Mouse (Mus musculus) cerebellum, adult 9-10 months (tissue): ENCODE data around the gene Npr1.

Experiments used
- DNase-seq: peaks from one replicate; pipeline ENCODE4 v3.0.0; 2022

Npr1 gene

DNA sequence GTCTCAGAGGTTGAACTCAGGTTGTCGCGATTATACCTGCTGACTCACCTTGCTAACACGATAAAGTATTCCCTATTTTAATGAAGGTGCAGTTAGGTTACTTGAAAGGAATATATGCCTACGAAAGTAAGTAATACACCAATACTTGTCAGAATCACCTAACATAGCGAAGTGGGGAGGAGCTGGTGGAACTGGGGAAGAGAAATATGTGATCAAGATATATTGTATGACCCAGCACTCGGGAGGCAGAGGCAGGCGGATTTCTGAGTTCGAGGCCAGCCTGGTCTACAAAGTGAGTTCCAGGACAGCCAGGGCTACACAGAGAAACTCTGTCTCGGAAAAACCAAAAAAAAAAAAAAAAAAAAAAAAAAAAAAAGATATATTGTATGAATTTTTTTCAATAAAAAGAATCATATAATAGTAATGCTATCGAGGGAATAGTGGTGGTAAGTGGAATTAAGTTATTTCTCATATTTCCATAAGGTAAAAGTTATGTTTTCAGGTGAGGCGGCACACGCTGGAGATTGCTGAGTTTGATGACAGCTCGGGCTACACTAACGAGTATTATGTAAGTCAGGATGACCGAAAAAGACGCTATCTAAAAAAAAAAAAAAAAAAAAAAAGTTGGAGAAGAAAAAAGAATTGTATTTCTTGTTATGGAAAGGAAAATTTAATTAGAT, 9.6 kb upstream of the Npr1 start:
- peak; percentile 65 for DNase-seq

DNA sequence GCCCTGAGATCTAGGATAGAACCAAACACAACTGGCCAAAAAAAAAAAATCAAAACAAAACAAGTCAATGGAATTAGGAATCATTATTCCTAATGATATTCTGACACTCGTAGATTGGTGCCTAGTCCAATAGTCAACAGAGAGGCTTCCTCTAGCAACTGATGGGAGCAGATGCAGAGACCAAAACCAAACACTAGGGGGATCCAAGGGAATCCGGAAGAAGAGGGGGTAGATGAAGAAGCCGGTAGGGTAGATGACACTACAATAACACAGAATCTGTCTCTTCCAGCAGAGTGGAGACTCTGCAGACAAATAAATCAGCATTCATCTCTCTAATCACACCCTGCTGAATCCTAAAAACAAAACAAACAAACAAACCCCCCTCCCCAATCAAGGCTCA, 6.5 kb upstream of the Npr1 start:
- DNase-seq, result no peak

DNA sequence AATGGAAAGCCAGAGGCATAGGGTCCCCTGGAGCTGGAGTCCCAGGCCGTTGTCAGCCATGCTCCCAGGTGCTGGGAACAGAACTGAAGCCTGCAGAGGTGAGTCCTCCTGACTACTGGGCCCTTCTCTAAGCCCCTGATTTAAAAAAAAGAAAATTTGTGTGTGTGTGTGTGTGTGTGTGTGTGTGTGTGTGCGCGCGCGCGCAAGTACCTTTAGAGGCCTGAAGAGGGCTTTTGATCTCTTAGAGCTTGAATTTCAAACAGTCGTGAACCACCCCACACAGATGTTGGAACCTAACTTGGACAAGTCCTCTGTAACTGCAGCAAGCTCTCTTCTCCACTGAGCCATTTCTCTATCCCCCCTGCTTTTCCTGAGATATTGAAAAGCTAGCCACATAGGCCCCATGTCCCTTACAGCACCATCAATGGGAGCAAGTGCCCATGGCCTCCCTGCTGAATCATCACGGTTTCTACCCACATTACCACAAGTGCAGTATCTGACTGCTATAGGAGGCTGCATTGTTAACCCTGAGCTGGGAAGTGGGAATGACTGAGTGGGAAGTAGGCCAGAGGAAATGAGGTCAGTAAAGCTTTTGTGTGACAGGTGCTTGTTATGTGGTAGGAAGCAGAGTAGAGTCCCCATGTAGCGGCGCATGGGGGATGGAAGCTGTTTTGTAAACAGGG, 2.1 kb upstream of the Npr1 start:
- no peak for DNase-seq

DNA sequence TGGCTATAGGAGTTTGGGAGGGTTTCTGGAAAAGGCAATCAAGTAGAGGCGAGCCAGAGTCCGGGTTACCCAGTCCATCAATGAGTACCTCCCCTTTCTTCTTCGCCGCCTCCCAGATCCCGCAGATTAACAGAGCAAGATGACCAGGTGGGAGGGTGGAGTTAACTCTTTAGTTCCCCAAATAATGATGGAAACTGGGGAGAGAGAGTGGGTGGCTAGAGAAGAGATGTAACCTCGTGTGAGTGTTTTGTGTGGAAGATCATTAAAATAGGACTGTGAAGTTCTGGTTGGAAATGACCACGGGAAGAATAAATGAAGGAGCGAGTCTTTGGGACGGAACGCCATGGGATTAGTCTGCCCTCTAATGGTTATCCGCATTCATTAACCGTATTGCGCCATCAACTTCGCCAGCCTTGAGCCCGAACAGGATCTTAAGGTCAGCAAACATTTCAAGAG, 673 bp upstream of the Npr1 start:
- peak; percentile 74 for DNase-seq

DNA sequence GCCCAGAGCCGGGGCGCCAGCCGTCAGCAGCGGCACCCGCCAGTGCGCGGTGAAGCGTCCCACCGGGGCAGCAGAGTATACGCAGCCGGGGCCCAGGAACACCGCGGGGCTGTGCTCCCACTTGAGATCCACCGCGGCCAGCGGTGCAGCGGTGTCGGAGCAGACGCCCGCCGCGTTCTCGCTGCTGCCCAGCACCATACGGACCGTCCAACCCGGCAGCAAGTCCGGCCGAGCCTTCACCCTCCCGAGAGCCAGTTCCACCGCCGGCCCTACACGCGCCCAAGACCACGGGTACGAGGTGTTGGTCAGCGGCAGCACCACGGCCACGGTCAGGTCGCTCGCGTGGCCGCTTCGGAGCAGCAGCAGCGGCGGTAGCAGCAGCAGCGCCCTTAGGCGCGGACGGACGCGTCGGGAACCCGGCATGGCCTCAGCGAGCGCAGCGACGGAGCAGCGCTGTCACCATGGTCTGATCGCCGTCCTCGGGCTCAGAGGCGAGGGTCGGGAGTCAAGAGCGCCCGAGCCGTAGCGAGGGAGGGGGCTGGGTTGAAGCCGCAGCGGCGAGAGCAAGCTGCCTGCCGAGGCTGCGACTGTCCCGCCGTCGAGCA, 483 bp downstream of the Npr1 start:
- no peak for DNase-seq

DNA sequence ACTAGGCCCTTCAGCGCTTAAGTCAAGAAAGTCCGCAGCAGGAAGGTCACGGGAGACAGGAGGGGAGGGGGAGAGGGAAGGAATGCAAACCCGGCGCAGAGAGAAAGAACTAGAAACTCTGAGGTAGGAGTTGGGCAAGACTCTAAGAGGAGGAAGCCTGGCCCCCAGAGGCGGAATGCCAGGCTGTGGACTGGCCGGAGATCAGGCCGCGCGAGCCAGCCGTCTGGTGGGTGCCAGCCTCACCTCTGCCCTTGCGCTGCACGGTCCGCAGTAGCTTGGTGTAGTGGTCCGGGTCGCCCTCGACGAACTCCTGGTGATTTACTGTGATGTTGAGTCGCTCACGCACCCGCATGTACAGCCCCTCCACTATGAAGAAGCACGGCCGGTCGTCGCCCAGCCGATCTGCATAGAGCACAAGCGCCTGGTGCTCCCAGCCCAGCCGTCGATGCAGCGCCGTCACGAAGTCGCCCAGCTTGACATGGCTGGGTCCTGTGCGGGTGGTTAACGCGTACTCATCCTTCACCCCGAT, 1.1 kb downstream of the Npr1 start:
- DNase-seq, result no peak

DNA sequence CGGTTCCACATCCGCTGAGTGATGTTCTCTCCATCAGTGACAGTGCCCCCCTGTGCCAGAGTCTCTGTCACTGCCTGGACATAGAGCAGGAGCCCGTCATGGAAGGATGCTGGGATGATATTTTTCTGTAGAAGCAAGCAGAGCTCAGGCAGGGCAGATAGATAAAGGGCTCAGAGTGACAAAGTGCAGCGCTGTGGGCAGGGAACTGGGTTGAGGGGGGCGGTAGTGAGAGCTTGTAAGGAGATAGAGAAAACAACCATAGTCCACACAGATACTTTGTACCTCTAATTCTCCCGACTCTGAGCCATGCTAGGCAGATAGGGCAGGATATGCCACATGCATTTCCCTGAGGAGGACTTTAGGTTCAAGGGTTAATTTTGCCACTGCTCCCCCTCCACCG, 3.1 kb downstream of the Npr1 start:
- no peak for DNase-seq

DNA sequence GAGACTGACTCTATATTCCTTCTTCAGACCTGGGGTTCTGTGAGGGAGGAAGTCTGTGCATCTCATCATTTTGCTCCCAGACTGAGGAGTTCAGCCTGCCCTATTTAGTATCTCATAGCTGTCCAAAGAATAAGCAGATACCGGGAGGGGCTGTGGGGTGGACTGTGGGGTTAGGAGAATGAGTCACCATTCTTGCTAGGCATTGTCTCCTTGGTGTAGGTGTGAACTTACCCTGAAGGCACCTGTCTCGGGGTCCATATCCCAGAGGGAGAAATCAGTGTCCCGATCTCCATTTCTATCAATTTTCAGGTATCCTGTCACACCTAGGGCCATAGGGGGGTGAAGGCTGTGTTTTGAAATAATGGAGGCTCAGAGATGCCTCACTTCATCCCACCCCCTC, 3.7 kb downstream of the Npr1 start:
- no peak for DNase-seq

DNA sequence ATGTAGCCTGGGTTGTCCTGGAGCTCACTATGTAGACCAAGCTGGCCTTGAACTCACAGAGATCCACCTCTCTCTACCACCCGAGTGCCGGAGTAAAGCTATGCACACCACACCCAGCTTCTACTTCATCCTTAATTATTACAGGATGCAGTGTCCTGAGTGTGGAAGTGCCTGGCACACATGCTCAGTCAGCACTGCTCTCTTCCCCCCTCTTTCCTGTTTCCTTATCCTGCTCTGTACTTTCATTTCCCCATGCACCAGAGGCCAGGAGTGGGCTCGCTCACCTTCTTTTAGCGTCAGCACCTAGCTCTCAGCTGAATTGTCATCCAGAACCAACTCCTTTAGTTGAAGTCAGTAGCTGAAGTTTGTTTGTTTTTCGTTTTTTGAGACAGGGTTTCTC, 5.4 kb downstream of the Npr1 start:
- no peak for DNase-seq

DNA sequence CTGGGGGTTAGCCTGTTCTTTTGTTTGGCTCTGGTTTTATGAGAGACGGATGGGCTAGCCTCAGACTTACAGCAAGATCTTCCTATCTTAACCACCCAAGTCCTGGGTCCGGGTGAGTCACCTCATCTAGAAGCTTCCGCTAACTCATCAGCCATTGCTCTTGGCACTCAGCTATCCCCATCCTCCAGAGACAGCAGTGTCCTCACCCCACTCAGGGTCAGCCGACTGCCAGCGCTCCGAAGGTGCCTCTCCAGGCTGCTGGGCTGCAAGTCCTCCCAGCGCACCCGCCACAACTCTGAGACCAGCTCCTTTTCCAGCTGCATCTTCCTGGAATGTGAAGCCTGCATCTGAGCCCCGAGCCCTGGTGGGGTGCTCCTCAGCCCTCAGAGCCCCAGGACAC, 5.9 kb downstream of the Npr1 start:
- DNase-seq, result no peak

DNA sequence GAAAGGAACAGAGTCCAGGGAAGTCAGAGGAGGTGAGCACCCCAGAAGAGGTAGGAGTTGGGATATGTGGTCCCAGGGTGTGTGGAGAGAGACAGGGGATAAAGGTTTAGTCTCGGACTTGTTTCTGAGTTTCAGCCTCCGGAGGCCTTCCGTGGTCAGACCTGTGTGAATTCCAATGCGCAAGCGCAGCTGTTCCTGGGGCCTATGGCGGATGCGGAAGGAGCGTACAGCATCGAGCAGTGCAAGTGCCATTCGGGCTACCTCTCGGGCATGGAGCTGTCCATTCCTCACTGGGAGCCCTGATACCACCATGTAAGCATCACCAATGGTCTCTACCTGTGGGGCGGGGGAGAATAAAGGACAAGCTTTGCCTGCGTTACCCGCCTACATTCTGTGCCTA, 10.7 kb downstream of the Npr1 start:
- DNase-seq, result no peak

DNA sequence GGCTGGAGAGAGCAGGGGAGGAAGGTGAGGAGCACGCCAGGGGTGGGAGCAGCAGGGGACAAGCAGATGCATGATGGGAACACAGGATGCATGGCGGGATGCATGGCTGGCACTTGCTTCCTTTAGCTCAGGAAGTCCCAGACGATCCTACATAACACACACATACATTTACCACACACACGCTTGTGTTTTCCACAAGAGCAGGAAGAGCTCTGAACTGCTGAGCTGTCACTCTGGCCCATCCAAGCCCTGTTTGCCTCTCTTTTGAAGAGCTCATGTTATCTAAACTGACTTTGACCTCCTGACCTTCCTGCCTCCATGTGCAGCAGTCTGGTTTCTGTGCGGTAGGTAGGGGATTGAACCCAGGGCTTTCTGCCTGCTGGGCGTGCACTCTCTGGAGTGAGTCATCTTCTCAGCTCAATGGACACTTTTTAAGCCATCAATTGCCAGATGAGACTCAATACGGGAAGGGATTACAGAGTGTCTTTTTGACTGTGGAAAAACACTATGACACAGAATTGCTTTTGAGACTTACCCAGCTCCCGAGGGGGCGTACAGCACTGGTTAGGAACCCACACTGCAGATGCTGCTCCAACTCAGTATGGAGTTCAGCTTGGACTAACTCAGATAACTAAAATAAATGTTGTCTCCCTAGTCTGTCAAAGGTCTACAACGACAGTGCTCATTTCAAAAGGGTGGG, 14.1 kb downstream of the Npr1 start:
- DNase-seq, result no peak

DNA sequence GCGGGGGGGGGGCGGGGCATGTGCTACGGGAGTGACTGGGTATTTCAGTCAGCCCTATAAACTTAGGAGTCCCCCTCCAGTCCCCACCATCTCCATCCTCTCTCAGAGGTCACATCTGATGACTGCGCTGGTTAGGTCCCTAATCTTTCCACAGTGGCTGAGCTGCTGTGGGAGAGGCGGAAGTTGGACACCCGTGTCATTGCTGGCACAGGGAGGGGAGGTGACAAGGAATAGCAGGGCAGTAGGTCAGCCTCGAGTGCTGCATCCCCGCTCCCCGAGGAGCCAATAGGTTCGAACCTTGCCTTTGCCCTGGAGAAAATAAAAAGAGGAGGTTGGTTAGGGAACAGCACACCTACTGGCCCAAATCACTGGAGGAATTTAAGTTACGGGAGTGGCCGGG, 14.8 kb downstream of the Npr1 start:
- DNase-seq, result no peak

DNA sequence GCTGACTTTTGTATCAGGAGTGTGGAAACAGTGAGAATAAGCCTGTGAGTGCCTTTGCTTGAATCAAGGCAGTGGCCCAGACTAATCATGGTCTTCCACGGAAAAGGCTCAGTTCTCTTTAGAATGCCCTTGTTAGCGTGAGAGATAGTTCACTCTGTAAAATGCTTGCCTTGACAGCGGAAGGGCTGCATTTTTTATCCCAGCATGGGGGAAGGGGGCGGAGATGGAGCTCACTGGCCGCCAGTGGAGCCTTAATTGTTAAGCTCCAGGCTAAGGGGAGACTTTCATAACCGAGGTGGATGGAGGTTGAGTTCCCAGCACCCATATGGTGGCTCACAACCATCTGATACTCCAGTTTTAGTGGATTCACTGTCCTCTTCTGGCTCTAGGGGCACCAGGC, 17.0 kb downstream of the Npr1 start:
- DNase-seq, result no peak

DNA sequence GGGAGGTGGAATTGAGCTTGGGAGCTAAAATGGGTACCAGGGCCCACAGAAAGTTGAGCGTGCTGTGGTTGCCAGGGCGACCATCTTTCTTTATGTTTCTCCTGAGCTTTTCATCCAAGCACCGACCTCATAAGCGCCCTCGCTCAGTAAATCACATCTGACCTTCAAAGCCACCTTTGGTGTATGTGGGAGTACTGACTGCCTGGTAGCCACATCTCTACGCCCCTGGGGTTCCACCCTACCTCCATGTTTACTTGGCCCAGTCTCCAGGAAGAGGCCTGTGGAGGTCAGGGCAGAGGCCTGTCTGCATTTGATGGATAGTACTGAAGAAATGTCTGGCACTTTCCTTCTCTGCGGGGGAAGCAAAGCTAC, 18.6 kb downstream of the Npr1 start:
- DNase-seq, result no peak

DNA sequence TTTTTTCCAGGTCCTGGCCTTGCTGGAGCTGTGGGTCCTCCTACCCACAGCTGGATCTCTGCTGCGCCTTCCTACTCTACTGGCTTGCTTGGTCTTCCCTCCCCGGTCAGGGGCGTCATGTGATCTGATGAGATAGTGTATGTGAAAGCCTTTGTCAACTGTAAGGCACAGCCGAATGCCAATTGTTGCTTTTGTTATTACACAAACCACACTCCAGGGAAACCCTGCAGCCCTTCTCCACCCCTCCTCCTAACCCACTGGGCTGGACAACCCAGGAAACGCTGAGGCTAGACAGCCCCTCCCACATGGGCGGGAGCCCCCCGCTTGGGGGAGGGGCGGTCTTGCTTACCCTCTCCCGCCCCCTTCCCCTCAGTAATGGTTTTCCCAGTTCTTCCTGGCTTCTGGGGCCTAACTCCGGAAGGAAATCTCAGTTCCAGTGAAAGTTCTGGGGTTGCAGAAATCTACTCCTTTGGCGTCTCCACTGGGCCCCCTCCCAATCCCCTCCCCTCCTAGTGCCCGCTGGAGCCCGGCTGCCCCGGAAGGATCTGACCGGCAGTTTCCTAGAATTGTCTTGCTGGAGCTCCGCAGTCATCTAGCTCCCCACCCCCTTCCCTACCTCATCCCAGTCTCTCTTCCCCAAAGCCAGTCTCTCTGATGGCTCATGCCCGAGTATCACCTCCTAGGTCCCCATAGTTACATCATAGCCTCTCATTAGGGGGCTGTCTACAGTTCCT, 19.1 kb downstream of the Npr1 start:
- DNase-seq, result peak; percentile 32

DNA sequence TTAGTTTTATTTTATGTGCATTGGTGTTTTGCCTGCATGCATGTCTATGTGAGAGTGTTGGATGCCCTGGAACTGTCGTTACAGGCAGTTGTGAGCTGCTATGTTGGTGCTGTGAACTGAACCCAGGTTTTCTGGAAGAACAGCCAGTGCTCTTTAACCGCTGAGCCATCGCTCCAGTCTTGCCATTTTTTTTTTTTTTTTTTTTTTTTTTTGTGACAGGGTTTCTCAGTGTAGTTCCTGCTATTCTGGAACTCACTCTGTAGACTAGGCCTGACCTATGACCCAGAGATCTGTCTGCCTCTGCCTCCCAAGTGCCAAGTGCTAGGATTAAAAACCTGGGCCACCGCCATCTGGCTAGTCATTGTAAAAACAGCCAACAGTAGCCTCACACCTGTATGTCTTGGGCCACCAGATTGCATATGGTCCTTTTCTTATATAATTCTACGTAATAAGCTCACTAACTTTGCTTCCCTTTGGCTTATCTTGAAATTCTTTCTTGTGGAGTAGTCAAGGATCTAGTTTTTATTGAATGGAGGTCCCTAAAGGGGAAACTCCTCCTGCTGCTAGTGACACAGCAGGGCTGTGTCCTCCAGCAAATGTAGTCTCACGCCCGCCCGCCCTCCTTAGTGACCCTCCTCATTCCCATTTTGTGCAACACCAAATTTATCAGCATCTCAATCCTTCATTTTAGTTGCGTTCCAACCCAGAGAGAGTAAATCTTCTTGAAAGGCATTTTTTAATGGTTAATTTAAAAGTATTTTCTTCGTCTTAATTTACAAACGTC, 20.1 kb downstream of the Npr1 start:
- DNase-seq, result no peak

DNA sequence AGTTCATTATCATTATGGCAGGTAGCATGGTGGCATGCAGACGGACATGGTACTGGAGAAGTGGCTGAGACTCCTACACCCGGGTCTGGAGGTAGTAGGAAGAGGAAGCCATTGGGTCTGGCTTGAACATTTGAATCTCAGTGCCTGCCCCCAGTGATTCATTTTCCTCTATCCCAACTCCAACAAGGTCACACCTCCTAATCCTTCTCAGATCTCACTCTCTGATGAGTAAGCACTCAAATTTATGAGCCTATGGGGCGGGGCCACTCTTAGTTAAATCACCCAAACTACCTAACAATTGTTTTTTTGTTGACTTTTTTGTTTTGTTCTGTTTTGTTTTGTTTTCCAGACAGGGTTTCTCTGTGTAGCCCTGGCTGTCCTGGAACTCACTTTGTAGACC, 21.7 kb downstream of the Npr1 start:
- no peak for DNase-seq

DNA sequence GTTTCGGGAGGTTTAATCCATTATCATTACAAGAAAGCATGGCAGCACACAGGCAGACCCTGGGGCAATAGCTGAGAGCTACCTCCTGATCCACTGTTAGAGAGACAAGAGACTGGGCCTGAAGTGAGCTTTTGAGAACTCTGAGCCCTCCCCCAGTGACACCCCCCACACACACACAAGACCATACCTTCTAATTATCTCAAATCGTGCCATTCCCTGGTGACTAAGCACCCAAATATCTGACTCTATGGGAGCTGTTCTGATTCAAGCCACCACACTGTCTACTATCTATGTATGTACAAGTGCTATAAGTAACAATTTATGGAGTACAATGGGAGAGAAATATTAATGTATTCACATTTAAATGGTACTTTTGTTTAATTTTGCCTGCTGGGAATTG, 24.9 kb downstream of the Npr1 start:
- DNase-seq, result no peak

DNA sequence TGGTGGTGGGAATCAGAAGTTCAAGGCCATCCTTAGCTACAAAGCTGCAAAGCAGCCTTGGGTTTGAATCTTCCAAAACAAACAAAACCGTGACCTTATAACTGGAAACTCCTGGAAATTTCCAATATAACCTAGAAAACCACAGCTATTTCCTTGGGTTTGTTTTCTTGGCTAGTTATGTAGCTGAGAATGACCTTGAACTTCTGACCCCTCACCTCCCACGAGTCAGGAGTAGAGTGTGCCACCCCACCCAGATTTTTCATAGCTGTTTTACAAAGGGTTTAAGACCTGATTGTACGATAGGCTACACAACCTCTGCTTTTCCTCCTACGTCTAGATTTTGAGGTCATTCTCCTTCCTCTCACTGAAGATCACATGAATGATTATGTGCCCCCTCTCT, 28.5 kb downstream of the Npr1 start:
- DNase-seq, result no peak

DNA sequence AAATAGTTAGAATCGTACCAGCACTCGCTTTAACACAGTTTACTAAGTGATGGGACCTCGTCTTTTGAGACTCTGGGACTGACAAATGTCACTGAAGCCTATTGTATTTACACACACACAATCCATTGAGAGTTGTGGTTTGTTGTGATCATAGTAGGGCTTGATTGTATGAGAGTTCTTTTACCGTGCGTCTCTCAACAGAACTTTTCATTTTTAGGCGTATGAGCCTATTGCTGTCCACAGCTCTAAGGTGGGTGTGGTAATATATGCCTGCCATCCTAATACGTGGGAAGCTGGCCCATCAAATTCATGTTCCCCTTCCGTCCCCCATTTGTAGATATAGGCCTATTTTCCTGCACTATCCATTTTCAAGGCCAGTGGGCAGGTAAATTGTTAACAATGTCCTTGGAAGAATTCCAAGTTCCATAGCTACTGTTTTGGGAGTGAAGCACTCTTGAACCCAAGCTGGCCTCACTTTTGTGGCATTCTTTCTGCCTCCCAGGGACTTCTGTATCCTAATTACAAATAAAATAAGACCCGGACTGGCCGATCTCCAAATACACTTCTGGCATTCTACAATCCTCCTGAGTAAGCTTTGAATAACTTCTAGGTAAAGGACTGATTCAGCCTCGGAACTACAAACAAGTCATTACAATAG, 31.5 kb downstream of the Npr1 start:
- DNase-seq, result peak; percentile 64
